Mouse (Mus musculus) ES-Bruce4 (cell line): ENCODE measurements around the gene C1s2.

Experiments
- CTCF ChIP-seq: IDR thresholded peaks from one replicate; pipeline ENCODE4 v1.8.1; 2011; ENCODE audit warnings: low read depth, low read length
- POLR2A ChIP-seq: IDR thresholded peaks from one replicate; pipeline ENCODE4 v1.8.1; 2011; ENCODE audit warnings: low read length; ENCODE audit not compliant: insufficient read depth

DNA sequence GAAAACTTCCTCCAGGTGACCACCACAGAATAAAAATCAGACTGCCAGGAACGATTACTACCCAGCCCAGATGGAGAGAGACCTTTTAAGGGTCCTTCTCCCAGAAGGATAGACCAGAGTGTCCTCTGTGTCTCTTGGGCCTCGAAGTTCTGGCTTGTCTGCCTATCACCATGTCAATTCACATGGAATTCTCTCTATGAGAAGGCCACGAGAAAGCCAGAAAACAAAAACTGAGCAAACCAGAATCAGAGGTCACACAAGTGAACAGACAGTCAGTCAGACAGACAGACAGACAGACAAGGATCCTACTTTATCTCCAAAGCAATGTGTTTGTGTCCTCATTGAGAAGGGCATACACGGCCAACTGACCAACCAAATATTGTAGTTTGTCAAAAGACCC lies 49.6 kb downstream of the C1s2 start:
- TF ChIP-seq CTCF (no peak), POLR2A (no peak)
